Mouse (Mus musculus) adrenal gland, postnatal 4 days (tissue): ENCODE measurements around the gene Ppm1a. TPM values are rescaled to one million over a fixed set of nuclear protein-coding genes. Genes with fewer than 3 reads are reported as not detected.
"Not testable (repeated sequence)": the region's sequence is repeated elsewhere in the genome, so short reads cannot be mapped to it uniquely, and the experiment has no call there.

Source experiments
- DNase-seq, 2 experiments: peaks; one replicate each; pipeline ENCODE4 v3.0.0; 2021 to 2022; ENCODE audit warnings: low spot score in 2 of 2, mixed read lengths in 2 of 2
- total RNA-seq, 2 experiments: library from RNA; stranded (reverse); gene quantifications; 2 replicates each; pipeline ENCODE4 v1.2.3; 2021

The Ppm1a gene
- total RNA-seq, 2 experiments from 2014 or later: 253 to 261 TPM

DNA sequence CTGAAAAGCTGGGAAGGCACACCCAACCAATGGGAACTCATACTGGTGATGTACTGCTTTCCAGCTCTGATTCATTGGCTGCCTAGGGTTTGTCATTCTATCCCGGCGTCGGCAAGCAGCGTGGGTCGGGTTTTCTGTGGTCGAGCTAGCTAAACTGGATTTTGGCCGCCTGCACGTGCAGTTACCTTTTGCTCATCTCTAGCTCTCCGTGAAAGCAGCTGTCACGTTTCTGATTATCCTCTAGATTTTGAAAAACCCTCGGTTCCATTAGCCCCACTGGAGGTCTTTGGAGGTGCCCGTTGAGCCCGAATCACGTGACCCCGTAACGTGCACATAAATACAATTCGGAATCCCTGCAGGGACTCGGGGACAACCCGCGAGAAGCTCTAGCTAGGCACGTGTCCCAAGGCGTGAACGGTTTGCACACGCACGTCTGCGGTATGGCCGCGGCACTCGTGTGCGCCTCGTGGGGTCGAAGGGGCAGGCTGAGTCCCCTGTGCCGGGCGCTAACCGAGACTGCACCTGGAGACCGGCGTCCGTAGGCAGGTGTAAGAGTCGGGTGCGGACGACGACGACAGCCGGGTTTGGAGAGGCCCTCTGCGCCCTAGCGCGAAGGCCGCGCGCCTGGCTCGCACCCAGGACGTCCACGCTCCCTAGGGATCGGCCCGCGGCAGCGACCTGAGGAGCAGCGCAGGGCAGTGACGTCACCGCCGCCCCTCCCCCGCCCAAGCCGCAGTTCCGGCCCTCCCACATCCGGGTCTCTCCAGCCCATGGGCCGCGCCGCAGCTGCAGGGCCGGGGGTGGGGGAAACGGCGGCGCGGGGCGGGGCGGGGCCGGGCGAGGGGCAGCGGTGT is 3.3 kb downstream of the Ppm1a start:
- peak; percentile 89 to 90 for DNase-seq

DNA sequence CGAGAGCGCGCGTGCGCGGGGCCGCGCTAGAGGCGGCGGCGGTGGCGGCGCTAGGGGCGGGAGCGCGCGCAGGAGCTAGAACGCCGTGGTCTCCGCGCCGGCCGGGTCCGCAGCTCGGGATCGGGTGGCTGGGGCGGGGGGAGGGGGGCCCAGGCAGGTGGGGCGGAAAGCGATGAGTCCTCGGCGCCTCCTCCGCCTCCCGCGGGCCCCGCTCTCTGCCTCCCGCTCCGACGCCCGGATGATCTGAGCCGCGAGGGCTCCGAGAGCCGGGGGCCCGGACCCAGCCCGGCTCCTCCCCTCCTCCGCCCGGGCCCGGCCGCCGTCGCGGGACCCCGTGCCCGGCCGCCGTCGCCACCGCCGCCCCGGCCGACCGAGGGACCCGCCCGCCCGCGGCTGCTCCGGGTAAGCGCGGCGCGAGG is 4.0 kb downstream of the Ppm1a start:
- DNase-seq: no peak

DNA sequence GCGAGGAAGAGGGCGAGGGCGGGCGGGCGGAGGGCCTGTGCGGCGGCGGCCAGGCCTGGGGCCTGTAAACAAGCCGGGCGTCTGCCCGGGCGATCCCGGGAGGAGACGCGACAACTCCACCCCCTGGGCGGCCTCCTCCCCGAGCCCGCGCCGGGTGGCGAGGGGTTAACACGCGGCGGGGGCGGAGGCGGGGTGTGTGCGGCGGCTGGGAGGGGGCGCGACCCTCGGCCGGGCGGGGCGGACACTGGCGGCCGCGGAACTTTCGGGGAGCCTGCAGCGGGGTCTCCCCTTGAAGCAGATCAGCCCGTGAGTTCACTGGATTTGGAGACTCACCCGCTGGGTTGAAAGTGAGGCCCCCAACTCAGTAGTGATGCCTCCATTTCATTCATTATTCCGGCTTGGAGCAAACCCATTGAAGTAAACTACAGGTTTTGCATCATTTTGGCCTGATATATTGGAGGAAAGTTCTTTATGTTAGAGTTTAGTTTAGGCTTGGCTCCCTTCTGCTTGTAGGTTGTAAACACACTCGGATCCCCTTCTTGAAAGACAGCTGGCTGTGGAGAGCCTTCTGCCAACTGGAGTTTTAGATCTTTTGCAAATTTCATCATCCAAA is 4.5 kb downstream of the Ppm1a start:
- DNase-seq: peak; percentile 30 to 39

DNA sequence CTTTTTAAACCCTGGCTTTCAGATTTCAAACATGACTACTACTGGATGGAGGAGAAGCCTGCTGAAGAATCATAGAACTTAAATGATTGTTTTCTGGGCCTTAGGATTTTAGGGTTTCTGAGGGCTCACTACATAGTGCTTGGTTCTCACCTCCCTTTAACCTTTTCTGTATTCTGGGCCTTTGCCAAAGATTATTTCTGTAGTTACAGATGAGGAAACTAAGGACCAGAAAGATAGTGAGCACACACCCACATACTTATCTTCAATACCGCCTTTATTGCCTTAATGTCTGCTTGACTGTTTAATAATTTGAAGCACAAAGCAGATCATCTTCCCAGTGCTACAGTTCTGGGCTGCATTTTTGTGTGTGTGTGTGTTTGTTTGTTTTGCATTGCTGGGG is 5.2 kb downstream of the Ppm1a start:
- no peak for DNase-seq

DNA sequence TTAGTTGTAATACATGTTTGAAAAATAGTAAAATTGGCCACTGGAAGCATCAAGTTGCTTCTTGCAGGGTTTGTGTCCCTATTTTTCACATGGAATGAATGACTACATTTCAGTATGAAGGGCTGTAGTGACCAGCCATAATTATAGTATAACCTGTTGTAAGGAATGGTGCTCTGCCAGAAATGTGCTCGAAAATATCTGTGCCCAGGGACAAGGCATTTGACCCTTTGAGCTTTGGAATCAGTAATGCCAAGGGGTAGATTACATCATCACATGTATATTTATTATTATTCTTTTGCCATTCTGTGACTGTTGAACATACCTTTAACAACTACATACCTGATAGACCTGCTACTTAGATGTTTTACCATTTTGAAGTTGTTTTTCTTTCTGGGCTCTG is 5.9 kb downstream of the Ppm1a start:
- DNase-seq: no peak

DNA sequence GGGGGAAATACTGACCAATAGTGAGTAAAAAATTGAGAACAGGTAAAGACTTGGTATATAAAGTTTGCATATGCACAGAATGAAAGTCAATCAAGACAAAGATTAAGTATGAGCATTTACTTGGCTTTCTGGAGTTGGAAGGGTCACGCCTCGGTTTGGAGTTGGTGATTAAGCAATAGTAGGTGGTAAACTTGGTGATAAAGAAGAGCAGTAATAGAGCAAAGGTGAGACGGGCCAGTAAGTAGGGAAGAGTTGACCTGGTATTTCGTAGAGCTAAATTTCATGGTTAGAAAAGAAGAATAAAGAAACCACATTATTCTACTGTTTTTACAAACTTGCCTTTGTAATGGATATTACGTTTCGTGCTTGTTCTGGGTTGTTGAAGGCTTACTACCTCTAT is 10.6 kb downstream of the Ppm1a start:
- DNase-seq: no peak

DNA sequence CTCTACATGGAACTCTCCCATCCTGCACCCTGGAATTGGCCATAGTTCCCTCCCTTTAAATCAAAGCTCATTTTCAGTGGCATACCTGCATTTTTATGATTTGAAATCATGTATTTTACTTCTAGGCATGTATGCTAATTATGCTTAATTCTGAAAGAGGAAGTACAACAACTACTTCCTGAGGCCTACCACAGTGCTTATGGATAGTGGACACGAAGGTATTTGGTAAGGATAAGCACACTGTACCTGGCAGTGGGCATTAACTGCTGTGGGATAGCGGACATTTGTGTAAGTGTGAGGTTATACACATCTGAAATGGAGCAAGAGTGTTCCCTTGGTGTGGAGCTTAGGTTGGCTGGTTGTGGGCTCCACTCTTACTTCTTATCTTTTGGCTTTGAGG is 11.0 kb downstream of the Ppm1a start:
- no peak for DNase-seq

DNA sequence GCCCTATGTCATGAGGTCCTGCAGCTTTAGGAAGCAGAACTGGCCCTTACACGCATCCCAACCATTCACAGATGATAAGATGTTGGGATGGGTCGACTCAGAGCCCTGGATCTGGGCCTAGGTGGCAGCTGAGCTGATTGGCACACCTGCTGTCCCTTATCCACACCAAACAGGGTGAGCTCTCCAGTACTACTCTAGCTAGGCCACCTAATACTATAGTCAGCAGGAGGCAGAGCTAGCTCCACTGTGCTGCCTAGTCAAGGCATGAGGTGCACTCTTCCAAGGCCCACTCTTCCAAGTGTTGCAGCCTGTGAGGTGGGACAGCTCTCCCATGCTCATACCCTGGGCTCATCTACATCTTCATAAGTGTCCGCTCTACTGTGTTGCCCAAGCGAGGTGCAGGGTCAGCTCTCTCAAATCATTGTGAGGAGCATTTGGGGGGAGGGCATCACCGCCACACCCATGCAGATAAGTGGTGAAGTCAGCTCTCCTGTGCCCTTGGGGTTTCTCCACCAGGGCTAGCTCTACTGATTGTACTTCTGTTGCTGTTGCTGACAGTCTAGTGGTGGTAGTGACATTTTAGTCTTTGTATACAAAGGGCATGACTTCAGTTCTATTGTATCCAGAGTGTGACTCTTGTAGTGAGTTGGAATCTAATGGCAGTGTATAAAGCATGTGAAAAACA is 12.4 kb downstream of the Ppm1a start:
- DNase-seq: no peak

DNA sequence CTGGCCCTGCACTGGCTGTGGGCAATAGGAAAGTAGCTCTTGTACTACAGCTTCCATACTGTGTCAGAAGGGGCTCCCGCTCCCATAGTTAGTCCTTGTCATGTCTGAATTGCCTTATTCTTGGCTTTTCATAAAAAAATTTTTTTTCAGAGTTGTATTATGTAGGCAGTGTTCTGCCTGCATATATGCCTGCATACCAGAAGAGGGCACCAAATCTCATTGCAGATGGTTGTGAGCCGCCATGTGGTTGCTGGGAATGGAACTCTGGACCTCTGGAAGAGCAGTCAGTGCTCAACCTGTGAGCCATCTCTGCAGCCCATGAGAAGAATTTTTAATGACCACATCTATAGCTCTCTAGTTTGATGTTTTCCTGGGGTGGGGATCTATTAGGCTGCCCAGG is 13.9 kb downstream of the Ppm1a start:
- DNase-seq: no peak

DNA sequence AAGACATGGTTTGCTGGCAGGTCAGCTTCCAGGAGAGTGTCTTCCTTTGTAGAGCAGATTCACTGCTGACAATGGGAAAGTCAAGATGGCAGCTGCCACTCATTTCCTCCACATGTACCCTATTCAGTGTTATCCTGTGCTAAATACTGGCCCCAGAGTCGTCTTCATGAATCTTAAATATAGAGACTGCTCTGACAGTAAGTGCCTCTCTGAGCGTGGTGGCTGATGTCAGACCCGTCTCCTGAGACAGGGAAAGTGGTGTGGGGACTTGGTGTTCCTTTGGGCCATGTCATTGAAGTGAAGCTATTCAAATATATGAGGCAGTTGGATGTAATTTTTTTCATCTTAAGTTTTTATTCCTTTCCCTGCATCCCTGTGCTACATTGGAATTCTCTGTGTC is 14.5 kb downstream of the Ppm1a start:
- DNase-seq: no peak

DNA sequence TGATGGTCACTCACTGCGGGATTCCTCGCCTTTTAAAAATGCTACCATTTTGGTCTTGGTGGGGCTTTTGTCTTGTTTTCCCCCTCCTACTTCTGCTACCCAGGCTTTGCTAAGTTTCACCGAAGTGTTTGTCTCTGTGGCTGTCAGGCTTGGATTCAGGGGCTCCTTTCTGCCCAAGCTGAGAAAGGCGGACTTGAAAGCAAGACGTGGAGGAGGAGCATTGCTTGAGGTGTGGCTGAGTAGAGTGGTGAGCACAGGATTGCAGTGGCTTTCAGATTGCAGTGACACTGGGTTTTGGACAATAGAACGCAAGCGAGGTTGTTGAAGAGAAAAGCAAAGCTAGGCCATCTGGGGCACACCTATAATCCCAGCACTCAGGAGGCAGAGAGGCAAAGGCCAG is 16.7 kb downstream of the Ppm1a start:
- no peak for DNase-seq

DNA sequence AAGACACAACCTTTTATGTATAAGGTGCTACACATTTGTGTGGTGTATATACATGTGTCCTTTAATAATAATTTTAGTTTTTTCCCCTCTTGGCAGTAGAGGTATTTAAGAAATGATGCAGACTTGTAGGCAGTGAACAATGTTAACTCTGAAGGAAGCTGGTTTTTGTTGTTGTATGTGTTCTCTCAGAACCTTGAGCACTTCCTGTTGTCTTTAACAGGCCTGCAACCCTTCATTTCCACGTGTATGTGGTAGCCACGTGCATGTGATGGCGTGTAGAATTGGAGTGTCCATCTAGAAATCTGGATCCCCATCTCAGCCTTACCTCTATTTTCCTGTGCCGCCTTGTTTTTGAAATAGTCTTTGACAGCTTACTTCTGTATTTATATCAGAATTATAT is 20.0 kb downstream of the Ppm1a start:
- no peak for DNase-seq

DNA sequence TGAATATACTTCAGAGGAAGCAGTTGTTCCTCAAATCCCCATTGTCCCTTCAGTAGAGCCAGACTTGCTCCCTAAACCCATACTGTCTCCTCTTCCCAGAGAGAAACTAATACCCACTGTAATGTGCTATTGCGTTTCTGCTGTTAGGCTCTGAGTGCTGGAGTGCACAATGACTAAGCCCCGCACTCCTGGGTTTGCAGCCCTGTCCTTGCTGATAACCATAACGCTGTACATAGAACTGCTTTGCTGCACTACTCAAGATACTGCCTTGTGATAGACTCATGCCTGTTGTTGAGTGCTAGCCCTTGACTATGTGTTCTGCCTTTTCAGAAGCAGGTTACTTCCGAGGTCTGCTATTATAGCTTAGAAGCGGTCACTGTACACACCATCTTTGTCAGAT is 22.9 kb downstream of the Ppm1a start:
- no peak for DNase-seq

DNA sequence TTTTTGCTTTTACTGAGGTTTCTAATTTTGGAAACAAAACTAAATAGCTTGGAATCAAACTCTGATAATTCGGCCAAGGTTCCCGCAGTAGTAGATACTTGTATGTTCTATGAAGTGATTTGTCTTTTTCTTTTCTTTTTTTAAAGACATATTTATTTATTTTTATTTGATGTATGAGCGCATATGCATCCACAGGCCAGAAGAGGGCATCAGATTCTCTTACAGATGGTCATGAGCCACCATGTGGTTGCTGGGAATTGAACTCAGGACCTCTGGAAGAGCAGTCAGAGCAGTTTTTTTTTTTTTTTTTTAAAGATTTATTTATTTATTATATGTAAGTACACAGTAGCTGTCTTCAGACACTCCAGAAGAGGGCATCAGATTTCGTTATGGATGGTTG is 25.5 kb downstream of the Ppm1a start:
- DNase-seq: not testable (repeated sequence)

DNA sequence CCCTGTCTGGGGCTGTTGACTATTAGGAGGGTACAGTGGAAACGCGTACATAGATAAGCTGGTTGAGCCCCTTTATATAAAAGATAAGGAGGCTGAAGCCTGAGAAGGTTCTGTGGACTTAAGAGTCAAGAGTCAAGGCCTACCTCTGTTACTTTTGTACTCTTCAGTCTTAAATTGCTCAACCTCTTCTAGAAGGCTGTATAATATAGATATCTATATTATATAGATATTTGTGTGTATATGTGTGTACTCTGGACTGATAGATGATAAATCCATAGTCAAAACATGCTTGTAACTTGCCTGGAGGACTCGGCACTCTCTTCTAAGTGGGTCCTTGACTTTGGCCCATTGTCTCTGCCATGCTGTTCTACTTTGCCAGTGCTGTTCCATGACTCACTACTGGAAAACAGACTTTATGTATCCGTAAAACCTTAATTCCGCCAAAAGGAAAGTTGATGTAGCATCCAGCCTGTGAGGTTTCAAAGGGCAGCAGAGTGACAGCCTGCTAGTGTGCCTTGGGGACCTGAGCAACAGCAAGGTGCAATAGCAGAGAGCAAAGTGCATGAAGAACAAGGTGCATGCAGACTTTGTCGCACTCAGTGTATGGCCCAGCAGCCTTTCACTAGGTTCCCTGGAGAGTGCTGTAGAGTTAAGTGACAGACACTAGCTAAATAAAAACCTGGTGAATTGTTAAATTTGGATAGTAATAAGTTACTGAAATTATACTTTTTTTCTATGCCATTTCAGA is 28.1 kb downstream of the Ppm1a start:
- DNase-seq: no peak

DNA sequence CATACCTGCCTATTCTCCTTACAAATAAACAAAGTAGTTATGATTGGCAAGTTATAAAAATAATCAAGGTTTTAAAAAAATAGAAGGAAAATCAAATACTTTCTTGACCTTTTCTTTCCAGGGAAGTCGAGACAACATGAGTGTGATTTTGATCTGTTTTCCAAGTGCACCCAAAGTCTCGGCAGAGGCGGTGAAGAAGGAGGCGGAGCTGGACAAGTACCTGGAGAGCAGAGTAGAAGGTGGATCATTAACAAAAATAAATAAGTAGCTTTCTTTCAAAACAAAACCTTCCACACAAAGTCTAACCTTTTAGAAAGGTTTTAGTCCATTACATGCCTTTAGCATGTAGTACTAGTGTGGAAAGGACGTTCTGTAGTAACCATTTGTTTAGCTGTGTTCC is 29.3 kb downstream of the Ppm1a start:
- no peak for DNase-seq

DNA sequence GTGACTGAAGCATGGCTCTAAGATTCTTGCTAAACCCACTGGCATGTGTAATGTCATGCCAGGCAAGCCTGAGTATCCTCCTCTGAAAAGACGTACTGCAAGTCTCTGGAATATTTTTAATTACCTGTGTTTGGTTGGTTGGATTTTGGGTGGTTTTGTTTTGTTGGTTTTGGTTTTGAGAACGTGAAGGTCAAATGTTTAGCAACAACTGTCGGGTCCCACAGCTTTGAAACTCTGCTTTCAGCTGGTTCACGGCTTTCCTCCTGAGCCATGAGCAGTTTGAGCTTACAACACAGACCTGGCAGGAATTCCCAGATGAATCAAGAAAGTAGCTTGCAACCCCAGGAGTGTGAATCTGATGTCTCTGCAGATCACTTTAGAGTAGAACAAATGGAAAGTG is 29.7 kb downstream of the Ppm1a start:
- DNase-seq: no peak

DNA sequence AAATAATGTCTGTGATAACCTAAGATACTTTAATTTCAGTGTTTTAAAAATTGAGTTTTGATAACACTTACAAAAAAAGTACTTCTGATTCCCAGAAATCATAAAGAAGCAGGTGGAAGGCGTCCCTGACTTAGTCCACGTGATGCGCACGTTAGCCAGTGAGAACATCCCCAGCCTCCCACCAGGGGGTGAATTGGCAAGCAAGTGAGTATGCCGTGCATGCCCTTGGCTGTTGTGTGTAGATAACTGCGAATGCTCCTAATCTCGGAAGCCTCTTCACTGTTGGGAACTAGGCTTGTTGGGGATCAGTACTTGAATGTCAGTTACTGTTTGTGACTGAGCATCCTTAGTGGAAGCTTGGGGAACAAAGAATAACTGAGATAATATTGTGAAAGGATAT is 33.3 kb downstream of the Ppm1a start:
- DNase-seq: no peak

DNA sequence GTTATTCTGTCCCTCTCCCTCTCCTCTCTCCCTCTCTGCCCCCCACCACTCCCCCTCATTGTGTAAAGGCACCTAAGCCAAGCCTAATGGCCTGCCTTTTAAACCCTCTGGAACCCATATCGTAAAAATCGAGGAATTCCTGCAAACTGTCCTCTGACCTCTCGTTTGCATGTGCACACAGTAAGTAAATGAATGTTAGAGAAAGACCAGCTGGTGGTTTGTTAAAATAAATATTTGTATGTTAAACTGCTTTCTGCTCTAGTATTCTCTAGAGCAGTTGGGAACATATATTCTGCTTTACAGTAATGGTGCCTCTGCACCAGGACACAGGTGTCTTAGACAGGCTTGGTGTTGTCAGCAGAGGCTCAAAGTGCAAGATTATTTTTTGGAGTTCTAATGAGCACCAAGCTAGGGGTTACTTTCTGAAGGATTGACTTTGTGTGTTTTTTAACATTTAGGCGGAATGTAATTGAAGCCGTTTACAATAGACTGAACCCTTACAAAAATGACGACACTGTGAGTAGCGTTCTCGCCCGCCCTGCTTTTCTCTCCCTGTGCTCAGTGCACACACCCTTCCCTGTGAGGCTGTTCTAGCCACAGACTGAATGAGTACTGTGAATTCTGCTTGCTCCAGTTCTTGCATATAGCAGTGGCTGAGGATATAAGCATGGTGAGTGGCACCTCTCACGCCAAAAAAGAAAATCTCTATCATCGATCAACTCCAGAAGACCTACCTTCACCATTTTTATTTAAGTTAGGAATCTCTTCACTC is 35.3 kb downstream of the Ppm1a start:
- no peak for DNase-seq

DNA sequence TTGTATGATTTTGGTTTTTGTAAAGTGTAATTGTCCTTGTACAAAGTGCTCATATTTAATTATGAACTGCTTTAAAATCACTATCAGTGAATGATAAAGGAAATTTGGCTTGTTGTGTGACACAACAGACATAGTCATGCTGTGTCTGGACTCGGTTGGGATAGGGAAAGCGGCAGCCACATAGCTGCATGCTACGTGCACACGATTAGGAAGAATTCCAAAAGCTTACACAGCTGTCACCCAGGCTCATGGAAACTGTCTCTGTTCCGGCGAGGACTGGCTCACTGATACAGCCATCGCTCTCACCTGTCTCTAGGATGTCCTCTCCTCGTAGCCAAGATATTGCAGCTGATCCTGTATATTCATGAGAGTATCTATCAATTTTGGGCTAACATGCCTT is 36.7 kb downstream of the Ppm1a start:
- DNase-seq: no peak

DNA sequence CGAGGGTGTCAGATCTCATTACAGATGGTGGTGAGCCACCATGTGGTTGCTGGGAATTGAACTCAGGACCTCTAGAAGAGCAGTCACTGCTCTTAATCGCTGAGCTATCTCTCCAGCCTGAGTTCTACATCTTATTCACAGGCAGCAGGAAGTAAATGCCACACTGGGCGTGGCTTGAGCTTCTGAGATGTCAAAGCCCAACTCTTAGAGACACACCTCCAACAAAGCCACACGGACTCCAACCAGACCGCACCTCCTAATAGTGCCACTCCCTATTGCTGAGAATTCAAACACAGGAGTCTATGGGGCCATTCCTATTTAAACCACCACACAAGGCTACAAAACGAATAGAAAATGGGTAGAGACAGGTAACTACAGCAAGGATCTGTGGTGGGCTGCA is 52.5 kb downstream of the Ppm1a start:
- no peak for DNase-seq
